Mouse (Mus musculus) limb, embryonic 11.5 days (tissue): ENCODE results near the gene Kifap3. TPM values are rescaled to one million over a fixed set of nuclear protein-coding genes. Genes with fewer than 3 reads are reported as not detected.

ENCODE experiments used
- ATAC-seq: fragments of 200-750 bp; cut with Nextera tagmentation; 2 replicates; pipeline ENCODE4 v1.8.0; 2017; ENCODE audit warnings: low read depth; ENCODE audit not compliant: insufficient number of reproducible peaks, low FRiP score, low TSS enrichment
- DNase-seq: peaks from one replicate; pipeline ENCODE4 v3.0.0-alpha.2; 2015; ENCODE audit warnings: low spot score
- H3K27ac ChIP-seq: fragments of 300-500 bp; sonication (generic); replicated peaks from 2 replicates; pipeline ENCODE4 v1.5.1; 2014; ENCODE audit warnings: low read depth, mild to moderate bottlenecking, low read length
- H3K27me3 ChIP-seq: fragments of 300-500 bp; sonication (generic); 2 replicates; pipeline ENCODE4 v1.6.1; 2014; ENCODE audit warnings: mild to moderate bottlenecking, low read length, mixed read lengths; ENCODE audit not compliant: control insufficient read depth, insufficient read depth
- H3K36me3 ChIP-seq: fragments of 300-500 bp; sonication (generic); 2 replicates; pipeline ENCODE4 v1.6.1; 2014; ENCODE audit warnings: mild to moderate bottlenecking, low read length, moderate library complexity, mixed read lengths; ENCODE audit not compliant: control insufficient read depth, insufficient read depth
- H3K4me1 ChIP-seq: fragments of 300-500 bp; sonication (generic); 2 replicates; pipeline ENCODE4 v1.6.1; 2014; ENCODE audit warnings: low read length, mixed read lengths; ENCODE audit not compliant: control insufficient read depth, insufficient read depth
- H3K4me2 ChIP-seq: fragments of 300-500 bp; sonication (generic); 2 replicates; pipeline ENCODE4 v1.6.1; 2014; ENCODE audit warnings: low read depth, mild to moderate bottlenecking, moderate library complexity; ENCODE audit not compliant: severe bottlenecking
- H3K4me3 ChIP-seq: fragments of 300-500 bp; sonication (generic); 2 replicates; pipeline ENCODE4 v1.5.1; 2014; ENCODE audit warnings: low read depth, low read length
- H3K9ac ChIP-seq: fragments of 300-500 bp; sonication (generic); 2 replicates; pipeline ENCODE4 v1.6.1; 2014; ENCODE audit warnings: mild to moderate bottlenecking, low read length
- H3K9me3 ChIP-seq: fragments of 300-500 bp; sonication (generic); 2 replicates; pipeline ENCODE4 v1.6.1; 2016; ENCODE audit warnings: low read length; ENCODE audit not compliant: control insufficient read depth
- WGBS: fragments of 180-500 bp; shearing (Covaris S2); extraction: QIAGEN DNeasy Blood & Tissue Kit; methylation state at CpG from one replicate; pipeline ENCODE4 v1.1.7; 2014; 5-methylcytosine and 5-hydroxymethylcytosine counted together
- polyA plus RNA-seq: library from polyadenylated mRNA; unstranded; fragments of >200 nt; fragmentation: Nextera tagmentation; extraction: Ambion mirVana; gene quantifications from 2 replicates; pipeline ENCODE4 v1.2.1, GENCODE M21; 2014

The Kifap3 gene
- polyA plus RNA-seq, 1 experiment from 2014 or later: 57.1 TPM

DNA sequence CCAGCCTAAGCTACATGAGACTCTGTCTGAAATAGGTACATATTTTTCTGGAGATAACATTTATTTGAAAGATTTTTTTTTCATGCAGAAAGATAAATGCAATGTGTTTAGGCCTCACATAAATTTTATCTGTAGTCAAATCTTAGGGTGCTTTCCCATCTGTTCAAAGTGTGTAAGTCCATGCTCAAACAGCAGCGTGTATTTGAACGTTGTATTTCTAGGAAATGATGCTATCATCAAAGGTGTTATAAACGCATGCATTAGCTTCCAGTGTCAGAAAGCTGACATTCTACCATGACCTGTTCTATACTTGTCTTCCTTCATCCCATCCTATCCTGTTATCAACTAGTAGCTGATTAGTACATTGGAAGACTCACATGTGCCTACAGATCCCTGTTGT is 124.0 kb downstream of the Kifap3 start:
- ATAC-seq (no peak), DNase-seq (no peak)
- 86% methylated on average over 3 of the region's 3 CpGs for WGBS
- H3K27me3 ChIP-seq: no peaks in the 10 kb centered on the region
- H3K4me3 ChIP-seq: no peak overlapping the region
- H3K27ac ChIP-seq: no peak overlapping the region
- no peaks in the 10 kb centered on the region for H3K36me3 ChIP-seq
- no peak overlapping the region for H3K9ac ChIP-seq
- H3K9me3 ChIP-seq: no peaks in the 10 kb centered on the region
- peaks cover 11% of the 10 kb centered on the region for H3K4me1 ChIP-seq
- no peak overlapping the region for H3K4me2 ChIP-seq

DNA sequence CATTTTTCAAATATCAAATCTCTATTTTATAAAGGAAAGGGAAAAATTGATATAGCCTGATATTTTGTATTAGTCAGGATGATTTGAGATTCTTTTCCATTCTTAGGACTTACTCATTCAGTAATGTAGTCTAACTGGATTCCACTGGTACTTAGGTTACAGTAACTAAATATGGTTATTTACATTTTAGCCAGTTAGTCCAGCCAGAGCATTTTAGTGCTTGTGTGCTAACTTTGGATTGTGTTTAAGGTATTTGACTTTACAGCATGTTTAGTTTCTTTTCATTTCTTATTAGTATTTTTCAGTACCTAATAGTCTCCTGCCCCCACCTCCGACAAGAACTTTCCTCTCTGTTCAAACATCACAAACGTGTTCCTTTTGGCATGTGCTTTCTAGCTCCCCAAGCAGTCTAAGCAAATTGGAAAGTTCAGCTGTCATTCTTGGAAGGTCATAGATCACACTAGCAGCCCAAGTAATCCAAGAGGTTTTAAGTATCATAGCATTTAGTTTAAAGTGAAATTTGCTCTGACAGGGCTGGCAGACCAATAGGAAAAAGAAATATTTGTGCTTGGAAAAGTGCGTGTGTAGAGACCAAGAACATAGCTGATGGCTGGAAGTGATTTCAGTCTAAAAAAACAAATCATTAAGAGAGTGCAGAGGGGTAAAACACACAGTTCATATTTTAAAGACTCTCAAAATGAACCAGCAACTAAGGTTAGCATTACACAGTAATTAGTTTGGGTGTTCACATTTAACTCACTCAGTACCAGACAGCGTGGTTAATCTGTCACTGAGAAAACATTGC is 127.8 kb downstream of the Kifap3 start:
- Histone ChIP-seq H3K27ac (no peak overlapping the region), H3K4me3 (no peak overlapping the region), H3K4me2 (no peak overlapping the region), H3K36me3 (no peaks in the 10 kb centered on the region), H3K27me3 (no peaks in the 10 kb centered on the region), H3K9me3 (no peaks in the 10 kb centered on the region), H3K4me1 (peaks cover 11% of the 10 kb centered on the region), H3K9ac (no peak overlapping the region)
- WGBS: 10% methylated on average over 4 of the region's 4 CpGs
- DNase-seq (no peak), ATAC-seq (peak; percentile 80)

DNA sequence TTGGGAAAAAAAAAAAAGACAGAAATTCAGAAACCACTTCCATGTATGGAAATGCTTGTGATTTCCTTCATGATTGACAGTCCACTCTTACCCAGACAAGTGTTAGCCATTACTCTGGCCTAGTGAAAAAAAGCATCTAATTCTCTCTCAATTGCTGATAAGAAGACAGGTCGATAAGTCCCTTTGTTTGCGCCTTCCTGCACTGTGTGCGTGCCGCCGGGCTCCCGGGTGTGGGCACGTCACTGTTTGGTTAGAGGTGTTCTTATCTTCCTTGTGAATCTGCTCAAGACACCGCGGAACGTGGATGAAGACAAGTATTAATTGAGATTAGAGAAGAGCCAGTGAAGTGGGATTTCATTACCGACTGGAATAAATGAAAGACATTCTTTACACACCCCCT is 129.0 kb downstream of the Kifap3 start:
- Histone ChIP-seq H3K9me3 (no peaks in the 10 kb centered on the region), H3K4me2 (no peak overlapping the region), H3K27me3 (no peaks in the 10 kb centered on the region), H3K9ac (no peak overlapping the region), H3K27ac (no peak overlapping the region), H3K36me3 (no peaks in the 10 kb centered on the region), H3K4me1 (peaks cover 11% of the 10 kb centered on the region), H3K4me3 (no peak overlapping the region)
- DNase-seq (no peak), ATAC-seq (no peak)
- WGBS: 52% methylated on average over 11 of the region's 11 CpGs

DNA sequence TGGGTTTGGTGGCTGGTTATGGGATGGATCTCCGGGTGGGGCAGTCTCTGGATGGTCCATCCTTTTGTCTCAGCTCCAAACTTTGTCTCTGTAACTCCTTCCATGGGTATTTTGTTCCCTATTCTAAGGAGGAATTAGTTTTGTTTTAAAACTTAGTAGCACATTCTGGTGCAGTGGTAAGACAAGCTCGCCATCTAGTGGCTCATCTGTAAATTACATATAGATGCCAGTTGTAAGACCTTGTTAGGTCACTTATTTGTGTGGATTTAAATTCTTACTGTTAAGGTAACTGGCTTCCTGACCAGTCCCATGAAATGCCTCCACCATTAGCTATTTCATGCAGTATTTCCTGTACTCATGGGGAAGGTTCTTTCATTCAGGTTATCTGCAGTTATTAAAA is 131.0 kb downstream of the Kifap3 start:
- Histone ChIP-seq H3K27ac (no peak overlapping the region), H3K4me3 (no peak overlapping the region), H3K9me3 (no peaks in the 10 kb centered on the region), H3K36me3 (no peaks in the 10 kb centered on the region), H3K4me1 (peaks cover 11% of the 10 kb centered on the region), H3K4me2 (no peak overlapping the region), H3K9ac (no peak overlapping the region), H3K27me3 (no peaks in the 10 kb centered on the region)
- DNase-seq: peak; percentile 58
- ATAC-seq: no peak
- WGBS: 5% methylated on average over 2 of the region's 2 CpGs

DNA sequence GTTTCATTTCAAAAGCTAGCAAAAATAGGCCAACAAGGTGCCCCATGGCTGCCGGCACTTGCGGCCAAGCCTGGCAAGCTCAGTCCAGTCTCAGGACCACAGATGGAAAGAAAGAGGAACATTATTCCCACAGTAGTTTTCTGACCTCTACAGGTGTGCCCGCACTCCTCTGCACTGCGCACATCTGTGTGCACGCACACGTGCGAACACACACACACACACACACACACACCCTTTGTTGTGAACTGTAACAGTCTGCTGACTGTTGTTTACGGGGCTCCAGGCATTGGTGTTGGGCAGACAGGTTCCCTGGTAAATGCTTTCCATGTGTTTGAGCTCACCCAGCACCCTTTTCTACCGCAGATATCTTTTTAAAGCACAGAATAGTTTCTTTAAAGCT is 131.4 kb downstream of the Kifap3 start:
- no peak overlapping the region for H3K4me3 ChIP-seq
- no peak for DNase-seq
- H3K27ac ChIP-seq: no peak overlapping the region
- WGBS: 85% methylated on average over 9 of the region's 9 CpGs
- no peak for ATAC-seq
- H3K9ac ChIP-seq: no peak overlapping the region
- H3K4me1 ChIP-seq: peaks cover 11% of the 10 kb centered on the region; the same call in 1 of the 2 replicates
- no peaks in the 10 kb centered on the region for H3K9me3 ChIP-seq
- H3K36me3 ChIP-seq: peaks cover 2% of the 10 kb centered on the region; the same call in 1 of the 2 replicates
- H3K4me2 ChIP-seq: no peak overlapping the region
- no peaks in the 10 kb centered on the region for H3K27me3 ChIP-seq

DNA sequence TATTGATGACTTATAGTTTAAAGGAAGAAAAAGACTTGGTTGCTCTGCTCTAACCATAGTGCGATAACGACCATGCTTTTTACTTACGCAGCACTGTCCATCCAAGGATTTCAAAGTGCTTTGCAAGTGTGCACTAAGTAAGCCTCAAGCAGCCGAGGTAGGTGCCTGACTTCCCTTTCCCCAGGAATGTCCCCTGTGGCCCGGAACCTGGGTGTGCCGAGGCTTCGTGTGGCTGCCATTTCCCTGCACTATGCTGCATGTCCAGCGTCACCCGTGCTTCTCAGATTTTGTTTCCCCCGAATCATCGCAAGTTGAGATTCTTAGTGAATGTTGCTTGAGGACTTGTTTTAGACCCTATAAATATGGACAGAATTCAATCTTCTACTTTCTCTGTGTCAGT is 132.6 kb downstream of the Kifap3 start:
- no peak for ATAC-seq
- WGBS: 86% methylated on average over 11 of the region's 11 CpGs

DNA sequence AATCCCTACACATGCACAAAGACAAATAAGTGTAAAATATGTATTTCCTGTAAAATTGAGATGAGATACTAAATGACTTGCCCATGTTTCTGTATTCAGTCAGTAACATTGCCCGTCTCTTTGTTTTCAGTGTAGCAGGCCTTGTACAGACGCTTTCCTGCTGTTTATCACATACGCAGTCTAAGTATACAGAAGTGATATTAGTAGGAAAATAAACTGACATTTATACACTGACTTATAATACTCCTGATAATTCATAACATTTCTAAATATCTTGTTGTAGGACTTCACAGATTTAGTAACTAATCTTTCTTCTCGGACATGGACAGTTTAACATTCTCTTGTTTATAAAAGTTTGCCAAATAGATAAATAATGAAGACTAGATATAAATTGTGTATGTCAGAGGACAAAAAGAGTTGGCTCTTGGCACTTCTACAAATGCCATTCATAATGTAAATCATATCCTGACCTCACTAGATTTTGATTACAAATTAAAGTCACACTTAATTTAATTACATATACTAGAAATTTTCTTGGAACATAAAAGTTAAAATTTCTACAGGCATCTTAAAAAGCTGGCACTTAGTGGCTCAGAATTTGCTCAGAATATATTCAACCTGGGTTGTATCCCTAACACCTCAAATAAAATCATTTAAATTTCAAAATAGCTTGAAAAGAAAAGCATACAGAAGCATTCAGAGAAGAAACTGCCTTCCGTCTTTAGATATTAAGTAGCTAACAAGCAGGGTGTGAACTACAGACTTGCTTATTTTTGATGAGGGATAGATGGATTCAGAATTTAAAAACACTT is 138.2 kb downstream of the Kifap3 start:
- Histone ChIP-seq H3K9me3 (no peaks in the 10 kb centered on the region), H3K27ac (no peak overlapping the region), H3K36me3 (peaks cover 2% of the 10 kb centered on the region; the same call in 1 of the 2 replicates), H3K4me1 (no peaks in the 10 kb centered on the region), H3K27me3 (no peaks in the 10 kb centered on the region), H3K4me3 (no peak overlapping the region), H3K4me2 (no peak overlapping the region), H3K9ac (no peak overlapping the region)
- ATAC-seq (no peak), DNase-seq (no peak)
- WGBS: 95% methylated on average over 5 of the region's 5 CpGs

More for the DNA sequence above, 132.6 kb downstream of the Kifap3 start:
- no peak for DNase-seq
- H3K4me2 ChIP-seq: no peak overlapping the region
- peaks cover 11% of the 10 kb centered on the region; the same call in 1 of the 2 replicates for H3K4me1 ChIP-seq
- H3K9me3 ChIP-seq: no peaks in the 10 kb centered on the region
- no peak overlapping the region for H3K9ac ChIP-seq
- no peaks in the 10 kb centered on the region for H3K27me3 ChIP-seq
- peaks cover 2% of the 10 kb centered on the region; the same call in 1 of the 2 replicates for H3K36me3 ChIP-seq
- H3K27ac ChIP-seq: no peak overlapping the region
- no peak overlapping the region for H3K4me3 ChIP-seq

DNA sequence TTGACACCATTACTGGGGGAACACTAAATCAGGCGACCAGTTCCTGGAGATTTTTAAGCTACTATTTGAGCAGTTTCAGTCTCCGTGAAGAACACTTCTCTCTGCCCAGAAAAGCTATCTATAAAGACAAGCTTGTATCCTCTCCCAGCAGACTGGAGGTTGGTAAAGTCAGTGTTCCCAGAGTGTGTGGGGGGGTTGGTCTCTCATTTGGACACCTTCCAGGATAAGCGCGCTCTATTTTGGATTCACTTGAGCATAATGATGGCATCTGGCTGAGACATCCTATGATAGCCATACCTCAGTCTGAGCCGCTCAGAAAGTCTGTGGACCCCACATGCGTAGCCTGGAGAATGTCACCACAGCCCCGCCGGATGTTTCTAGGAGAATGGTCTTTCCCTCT is 144.7 kb downstream of the Kifap3 start:
- Histone ChIP-seq H3K27me3 (no peaks in the 10 kb centered on the region), H3K27ac (no peak overlapping the region), H3K9me3 (no peaks in the 10 kb centered on the region), H3K4me3 (no peak overlapping the region), H3K4me1 (peaks cover 4% of the 10 kb centered on the region; the same call in 1 of the 2 replicates), H3K36me3 (no peaks in the 10 kb centered on the region), H3K9ac (no peak overlapping the region), H3K4me2 (no peak overlapping the region)
- no peak for ATAC-seq
- WGBS: 91% methylated on average over 8 of the region's 8 CpGs
- DNase-seq: no peak
